Mouse (Mus musculus): ENCODE results near the gene Ppa1.

DNA sequence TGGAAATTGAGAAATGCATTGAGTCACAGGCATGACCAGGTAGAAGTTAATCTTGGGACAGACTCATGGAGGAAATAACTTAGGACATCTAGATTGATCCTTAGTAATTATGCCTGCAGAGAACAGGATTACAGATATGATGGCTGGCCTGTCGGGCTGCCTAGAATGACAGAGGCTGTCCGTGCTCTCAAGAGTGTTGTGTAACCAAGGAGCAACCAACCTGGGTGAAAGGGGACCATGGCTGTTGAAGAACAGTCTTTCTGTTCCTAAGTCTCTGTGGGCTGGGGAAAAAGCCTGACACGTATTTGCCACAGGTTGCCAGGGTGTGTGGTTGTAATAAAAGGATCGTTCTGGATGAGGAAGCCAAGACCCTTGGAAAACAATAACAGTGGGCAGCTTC, 8.0 kb upstream of the Ppa1 start:
- TF ChIP-seq CHD2 (IDR thresholded peaks at IDR 0.05; ENCODE audit: low read depth, low read length) (no peak), ZNF384 (IDR thresholded peaks at IDR 0.05; ENCODE audit: low read depth, low read length) (no peak), HCFC1 (IDR thresholded peaks at IDR 0.05; ENCODE audit: borderline replicate concordance, insufficient read depth, low read length) (no peak)
